Comparison of ENCODE assay signal across 8 mouse cellular contexts in the genomic region with DNA sequence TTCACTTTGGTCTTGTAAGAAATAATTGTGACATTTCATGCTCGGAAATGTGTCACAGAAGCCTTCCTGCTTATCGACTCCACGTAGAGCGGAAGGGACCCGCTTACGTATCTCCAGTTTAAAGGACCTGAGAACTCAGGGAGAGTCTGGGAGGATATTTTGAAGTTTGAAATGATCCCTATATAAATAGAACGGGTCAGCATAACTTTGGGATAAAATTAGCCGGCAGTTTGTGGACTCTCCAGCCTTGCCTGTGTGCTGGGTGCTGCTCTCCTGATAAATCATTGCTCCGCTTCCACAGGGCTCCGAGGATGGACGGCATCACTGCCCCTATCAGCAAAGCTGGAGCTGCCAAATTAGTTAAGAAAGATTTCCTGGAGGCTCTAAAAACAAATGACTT. TPM values are rescaled to one million over a fixed set of nuclear protein-coding genes. Genes with fewer than 3 reads are reported as not detected.
DNase-seq lines count a peak whose midpoint lies in the region; ATAC-seq and TF ChIP-seq lines count a peak whose summit lies in the region.

No protein-coding gene starts in this region.

- peak overlapping the region; percentile 50 for H3K4me2 ChIP-seq in hindbrain, embryonic 12.5 days (replicated peaks)
- H3K4me2 ChIP-seq in liver, embryonic 16.5 days (ENCODE audit: low read depth, low read length) = peak overlapping the region; percentile 33

- WGBS in hindbrain, embryonic 12.5 days = 12% methylated on average over 11 of the region's 11 CpGs
- 10% methylated on average over 11 of the region's 11 CpGs for WGBS in liver, embryonic 16.5 days (ENCODE audit: insufficient replicate concordance)

- no peak for TF ChIP-seq CTCF in embryonic fibroblast, embryonic 13.5 days (IDR thresholded peaks at IDR 0.05; ENCODE audit: borderline replicate concordance, insufficient read depth, low read length)

- peak overlapping the region; percentile 47 for H3K4me3 ChIP-seq in embryonic fibroblast, embryonic 13.5 days (ENCODE audit: insufficient read depth, low read length)
- H3K4me3 ChIP-seq in hindbrain, embryonic 12.5 days = peak overlapping the region; percentile 25
- peak overlapping the region; percentile 45 for H3K4me3 ChIP-seq in liver, embryonic 16.5 days (ENCODE audit: low read depth, low read length)

- no peaks in the 10 kb centered on the region for H3K4me1 ChIP-seq in embryonic fibroblast, embryonic 13.5 days (ENCODE audit: control insufficient read depth, insufficient read depth, low read length)
- peaks cover 8% of the 10 kb centered on the region; the same call in 1 of the 2 replicates for H3K4me1 ChIP-seq in hindbrain, embryonic 12.5 days
- no peaks in the 10 kb centered on the region for H3K4me1 ChIP-seq in liver, embryonic 16.5 days (ENCODE audit: control insufficient read depth, low read depth, low read length)

- H3K9me3 ChIP-seq in hindbrain, embryonic 12.5 days (replicated peaks) = no peaks in the 10 kb centered on the region
- no peaks in the 10 kb centered on the region for H3K9me3 ChIP-seq in liver, embryonic 16.5 days (replicated peaks; ENCODE audit: control insufficient read depth, low read length)

- no peaks in the 10 kb centered on the region for H3K36me3 ChIP-seq in hindbrain, embryonic 12.5 days
- no peaks in the 10 kb centered on the region for H3K36me3 ChIP-seq in liver, embryonic 16.5 days (ENCODE audit: control insufficient read depth, insufficient read depth)

- DNase-seq in CD4-positive, CD25-positive, alpha-beta regulatory T cell, adult 2 months (ENCODE audit: low read depth, low spot score) = peak; percentile 11
- no peak for DNase-seq in right cerebral cortex, postnatal 36 days (ENCODE audit: low spot score in 2 of 2)
- no peak for DNase-seq in ovary, adult 18-20 months (ENCODE audit: low spot score)

- no peaks in the 10 kb centered on the region for H3K27me3 ChIP-seq in hindbrain, embryonic 12.5 days
- no peaks in the 10 kb centered on the region for H3K27me3 ChIP-seq in liver, embryonic 16.5 days (ENCODE audit: control insufficient read depth, insufficient read depth, low read depth, low read length)

- H3K27ac ChIP-seq in embryonic fibroblast, embryonic 13.5 days (ENCODE audit: insufficient read depth, low read length) = no peak overlapping the region
- no peak overlapping the region for H3K27ac ChIP-seq in hindbrain, embryonic 12.5 days
- no peak overlapping the region for H3K27ac ChIP-seq in liver, embryonic 16.5 days (ENCODE audit: low read length)

- ATAC-seq in CD4-positive, CD25-positive, alpha-beta regulatory T cell, adult 4 months = no peak
- peak; percentile 58 for ATAC-seq in hindbrain, embryonic 12.5 days (ENCODE audit: low FRiP score)
- no peak for ATAC-seq in liver, embryonic 16.5 days (ENCODE audit: low read depth)
- ATAC-seq in erythroid progenitor cell, adult 5-6 weeks (replicated peaks; ENCODE audit: low FRiP score, poor library complexity, severe bottlenecking) = no peak

- no peak for TF ChIP-seq POLR2A in embryonic fibroblast, embryonic 13.5 days (IDR thresholded peaks at IDR 0.05; ENCODE audit: low read depth, low read length)

- H3K9ac ChIP-seq in hindbrain, embryonic 12.5 days = no peak overlapping the region; the same call in 1 of the 2 replicates
- no peak overlapping the region for H3K9ac ChIP-seq in liver, embryonic 16.5 days (ENCODE audit: low read depth, low read length)

RNA-seq across cellular contexts. Expression of a gene that starts 7.1 kb away (rescaled TPM):
- under 1 TPM in 1 of 2 experiments, not detected in 1; 0.40 TPM for polyA plus RNA-seq in CD4-positive, CD25-positive, alpha-beta regulatory T cell, adult 4 months (2017; shearing (Covaris generic))
- polyA plus RNA-seq in embryonic fibroblast, embryonic 13.5 days (2011; ENCODE audit: insufficient read length, low read depth, missing spikeins) = 3.8 and 4.4 TPM in 2 replicates
- 18.7 and 28.8 TPM in 2 replicates for polyA plus RNA-seq in hindbrain, embryonic 12.5 days (2016; fragmentation: Nextera tagmentation; extraction: Ambion mirVana)
- 3.5 and 3.6 TPM in 2 replicates for polyA plus RNA-seq in liver, embryonic 16.5 days (2015; fragmentation: Nextera tagmentation; extraction: Ambion mirVana)
- total RNA-seq in erythroid progenitor cell, adult 5-6 weeks (2015; ENCODE audit: low replicate concordance) = not detected in 2 replicates
- total RNA-seq in erythroid progenitor cell, adult 5-6 weeks (2017; ENCODE audit: low replicate concordance) = not detected in 2 replicates
